Mouse (Mus musculus) testis, adult 2 months (tissue): ENCODE results near the gene Kcnk1.

ENCODE experiments used
- CTCF ChIP-seq: fragments of 200-500 bp; IDR thresholded peaks from 2 replicates; pipeline ENCODE4 v1.5.1; 2012; ENCODE audit warnings: low read depth, mild to moderate bottlenecking, inconsistent platforms, low read length, moderate library complexity; ENCODE audit not compliant: control insufficient read depth, insufficient read depth, insufficient replicate concordance
- POLR2A ChIP-seq: fragments of 200-500 bp; IDR thresholded peaks from 2 replicates; pipeline ENCODE4 v1.6.1; 2012; ENCODE audit warnings: low read depth, mild to moderate bottlenecking, inconsistent platforms, low read length, moderate library complexity; ENCODE audit not compliant: control insufficient read depth

DNA sequence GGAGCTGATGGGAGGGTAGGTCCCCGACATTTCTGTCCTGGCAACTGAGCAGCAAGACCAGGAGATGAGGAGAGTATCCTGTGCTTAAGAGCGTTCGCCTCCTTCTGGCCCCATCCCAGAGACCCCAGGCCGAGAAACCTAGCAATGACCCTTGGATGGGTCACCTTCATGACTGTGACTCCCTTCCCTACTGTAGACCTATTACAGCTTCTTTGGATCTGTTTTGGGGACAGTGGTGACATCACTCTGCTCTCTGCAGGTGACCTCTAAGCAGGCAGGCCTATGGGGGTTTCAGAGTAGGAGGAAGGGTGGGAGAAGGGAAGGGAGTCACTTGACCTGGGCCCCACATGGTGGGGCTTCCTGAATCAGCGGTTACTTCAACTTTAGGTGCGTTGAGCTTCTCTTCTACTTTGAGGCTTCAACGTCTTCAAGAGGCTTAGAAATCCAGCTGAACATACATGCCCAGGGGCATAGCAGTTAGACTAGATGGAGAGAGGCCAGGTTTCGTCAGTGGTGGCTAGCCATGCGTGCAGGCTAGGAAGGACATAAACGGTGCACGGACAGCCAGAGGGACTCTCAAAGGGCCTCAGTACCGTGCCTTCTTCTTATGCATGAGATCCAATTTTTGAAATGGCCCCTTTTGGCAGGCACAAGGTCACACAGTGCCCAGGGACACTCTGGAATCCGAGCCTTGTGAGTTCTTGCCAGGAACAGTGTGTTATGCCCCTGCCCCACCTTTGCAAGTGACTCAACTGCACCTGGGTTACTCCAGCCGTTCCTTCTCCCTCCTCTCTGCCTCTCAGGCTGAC, 1.3 kb downstream of the Kcnk1 start:
- no peak for TF ChIP-seq POLR2A
- TF ChIP-seq CTCF = no peak
